Mouse (Mus musculus) megakaryocyte, embryonic 14.5 days (primary cell): ENCODE data around the gene Cspg5.

Experiments used
- FLI1 ChIP-seq: IDR thresholded peaks from 2 replicates; pipeline ENCODE4 v1.6.1; 2012; ENCODE audit warnings: low read length, inconsistent platforms, mixed read lengths
- GATA1 ChIP-seq: IDR thresholded peaks from 3 replicates; pipeline ENCODE4 v1.6.1; 2012; ENCODE audit warnings: mixed read lengths, low read length, inconsistent platforms, borderline replicate concordance

DNA sequence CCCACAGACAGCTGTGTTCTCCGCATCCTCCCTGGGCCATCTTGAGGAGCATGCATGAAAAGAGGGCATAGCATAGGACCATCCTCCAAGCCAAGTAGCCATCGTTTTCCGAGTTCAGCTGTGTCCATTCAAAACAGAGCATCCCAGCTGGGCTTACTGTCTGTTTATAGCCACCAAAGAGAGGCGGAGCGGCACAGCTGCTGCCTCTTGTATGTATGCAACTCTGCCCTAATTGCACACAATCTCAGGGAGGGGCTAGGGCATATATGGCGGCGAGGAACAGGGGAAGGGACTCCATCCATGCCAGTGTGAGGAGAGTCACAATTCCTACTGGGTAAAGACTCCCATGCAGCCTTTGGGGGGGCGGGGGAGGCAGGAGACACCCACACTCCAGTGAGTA lies 19.6 kb downstream of the Cspg5 start:
- no peak for TF ChIP-seq FLI1
- no peak for TF ChIP-seq GATA1
